Comparison of ENCODE assay signal across 9 mouse cellular contexts in genomic region chr9:7602982-7603742, GRCm38 (mm10). TPM values are rescaled to one million over a fixed set of nuclear protein-coding genes. Genes with fewer than 3 reads are reported as not detected.
DNase-seq lines count a peak whose midpoint lies in the region; ATAC-seq lines count a peak whose summit lies in the region.
"Had no signal": no experiment of that assay in that cellular context is flagged by ENCODE, and none has a peak within 500 bp of the region (broad histone marks: within the 10 kb centered on the region; RNA-seq: fewer than 3 reads in every experiment).

No protein-coding gene starts in this region.

- ATAC-seq in hematopoietic stem cell, adult 5-6 weeks (replicated peaks in 1 of 2; ENCODE audit: insufficient read depth in 1 of 2, low FRiP score in 2 of 2, low TSS enrichment in 1 of 2, low read depth in 1 of 2, poor library complexity in 2 of 2, severe bottlenecking in 2 of 2): peak; percentile 88 to 92

- H3K27ac ChIP-seq in embryonic facial prominence, embryonic 10.5 days (replicated peaks): no peak overlapping the region
- H3K27ac ChIP-seq: heart, embryonic 15.5 days had no signal

- no peaks in the 10 kb centered on the region for H3K27me3 ChIP-seq in embryonic facial prominence, embryonic 10.5 days (replicated peaks; ENCODE audit: low read depth, poor library complexity, severe bottlenecking)
- H3K27me3 ChIP-seq: heart, embryonic 15.5 days had no signal

- peak; percentile 20 to 34 for DNase-seq in CD8-positive naive resting alpha-beta T cell, adult 2 months (ENCODE audit: low read depth in 2 of 2, low spot score in 2 of 2)
- DNase-seq in adrenal gland, postnatal 25 days: peak; percentile 60
- DNase-seq in embryonic facial prominence, embryonic 10.5 days (ENCODE audit: low spot score): peak; percentile 71
- DNase-seq in layer of hippocampus, adult 18-20 months (ENCODE audit: low spot score in 2 of 2): peak; percentile 33 to 83
- DNase-seq in lung, postnatal 14 days: peak; percentile 73
- peak; percentile 16 for DNase-seq in retina, adult 2 months (ENCODE audit: low read depth, low spot score)
- peak; percentile 57 to 70 for DNase-seq in thymus, postnatal 36 days

- H3K4me1 ChIP-seq in embryonic facial prominence, embryonic 10.5 days: no peaks in the 10 kb centered on the region
- H3K4me1 ChIP-seq: heart, embryonic 15.5 days had no signal

- WGBS in embryonic facial prominence, embryonic 10.5 days: 8% methylated on average over 3 of the region's 3 CpGs

- no peaks in the 10 kb centered on the region for H3K9me3 ChIP-seq in embryonic facial prominence, embryonic 10.5 days
- H3K9me3 ChIP-seq: heart, embryonic 15.5 days had no signal

- no peaks in the 10 kb centered on the region for H3K36me3 ChIP-seq in embryonic facial prominence, embryonic 10.5 days (replicated peaks)
- H3K36me3 ChIP-seq: heart, embryonic 15.5 days had no signal

- H3K4me3 ChIP-seq in embryonic facial prominence, embryonic 10.5 days: no peak overlapping the region
- H3K4me3 ChIP-seq: heart, embryonic 15.5 days had no signal

RNA-seq across cellular contexts. Expression of gene Mmp20, which starts 24.9 kb away (rescaled TPM):
- total RNA-seq in adrenal gland, postnatal 25 days (2021): not detected in 2 replicates
- polyA plus RNA-seq in embryonic facial prominence, embryonic 10.5 days (2016; fragmentation: Nextera tagmentation; extraction: Ambion mirVana): not detected in 2 replicates
- not detected in 2 replicates for total RNA-seq in hematopoietic stem cell, adult 5-6 weeks (2017)
- not detected for total RNA-seq in layer of hippocampus, adult 18-20 months (2021)
- polyA plus RNA-seq: heart, embryonic 15.5 days had no signal

RNA-seq across cellular contexts. Expression of gene Mmp27, which starts 32.0 kb away (rescaled TPM):
- 5.5 and 9.0 TPM in 2 replicates for total RNA-seq in adrenal gland, postnatal 25 days (2021)
- polyA plus RNA-seq in embryonic facial prominence, embryonic 10.5 days (2016; fragmentation: Nextera tagmentation; extraction: Ambion mirVana): not detected in 2 replicates
- not detected in 2 replicates for total RNA-seq in hematopoietic stem cell, adult 5-6 weeks (2017)
- not detected for total RNA-seq in layer of hippocampus, adult 18-20 months (2021)
- polyA plus RNA-seq: heart, embryonic 15.5 days had no signal

RNA-seq across cellular contexts. Expression of gene Mmp8, which starts 44.9 kb away (rescaled TPM):
- total RNA-seq in adrenal gland, postnatal 25 days (2021): 0.15 TPM in 1 of 2 replicates, not detected in the other
- not detected in 2 replicates for polyA plus RNA-seq in embryonic facial prominence, embryonic 10.5 days (2016; fragmentation: Nextera tagmentation; extraction: Ambion mirVana)
- 48.4 and 79.7 TPM in 2 replicates for total RNA-seq in hematopoietic stem cell, adult 5-6 weeks (2017)
- total RNA-seq in layer of hippocampus, adult 18-20 months (2021): not detected

Comparison
In these comparisons a context has a peak if more than half of its experiments do, and no peak if none do; other contexts are left out.
1. DNase-seq: peak in every context shown above with its lines; median percentile 73 in lung, postnatal 14 days; 71 in embryonic facial prominence, embryonic 10.5 days; 64 in thymus, postnatal 36 days; 60 in adrenal gland, postnatal 25 days; 58 in layer of hippocampus, adult 18-20 months; 27 in CD8-positive naive resting alpha-beta T cell, adult 2 months; 16 in retina, adult 2 months.
2. RNA of gene Mmp8, which starts 44.9 kb away (total RNA-seq): 48.4 to 79.7 TPM in hematopoietic stem cell, adult 5-6 weeks; 0.15 TPM in adrenal gland, postnatal 25 days and not detected in layer of hippocampus, adult 18-20 months; every median in the first group is over 10 times any median in the second.